Mouse (Mus musculus): Measurements from ENCODE around the gene Agxt2. TPM values are rescaled to one million over a fixed set of nuclear protein-coding genes. Genes with fewer than 3 reads are reported as not detected.

Gene Agxt2
- polyA plus RNA-seq (2012; rRNA removed) = 0.16 and 0.64 TPM in 2 replicates

GRCm38 (mm10) chr15:10358039-10358948, at the start of gene Agxt2:
Gene Agxt2 (plus strand): TSS chr15:10358532.

GRCm38 (mm10) chr15:10325080-10325479, 33.3 kb upstream of the Agxt2 start, which contains the start of gene Gm21973:
Gene Gm21973 (plus strand): TSS chr15:10325380.

Other genes starting within 250 kb of the Agxt2 start
- 0.06 and 0.17 TPM in 2 replicates for gene Prlr, start 181.3 kb upstream of the Agxt2 start, polyA plus RNA-seq (2012; rRNA removed)
- gene Gm21973, start 33.2 kb upstream of the Agxt2 start, polyA plus RNA-seq (2012; rRNA removed) = not detected in 2 replicates
- gene Dnajc21, start 112.0 kb downstream of the Agxt2 start, polyA plus RNA-seq (2012; rRNA removed) = 17.0 and 33.2 TPM in 2 replicates
- gene Brix1, start 127.4 kb downstream of the Agxt2 start, polyA plus RNA-seq (2012; rRNA removed) = 43.3 and 48.2 TPM in 2 replicates
- 22.3 and 31.3 TPM in 2 replicates for gene Rad1, start 127.5 kb downstream of the Agxt2 start, polyA plus RNA-seq (2012; rRNA removed)
- gene Ttc23l, start 200.1 kb downstream of the Agxt2 start, polyA plus RNA-seq (2012; rRNA removed) = 0.04 TPM in 1 of 2 replicates, not detected in the other